Mouse (Mus musculus) CH12F3 (cell line): Measurements from ENCODE around the gene Agxt.

ENCODE experiments used
- in situ Hi-C: fragments of 300-500 bp; cut with MboI; formaldehyde crosslinking; loops from 2 replicates; pipeline ENCODE4 v1.14.3; 2020; ENCODE audit warnings: low sequenced_read_pairs

The Agxt gene

DNA sequence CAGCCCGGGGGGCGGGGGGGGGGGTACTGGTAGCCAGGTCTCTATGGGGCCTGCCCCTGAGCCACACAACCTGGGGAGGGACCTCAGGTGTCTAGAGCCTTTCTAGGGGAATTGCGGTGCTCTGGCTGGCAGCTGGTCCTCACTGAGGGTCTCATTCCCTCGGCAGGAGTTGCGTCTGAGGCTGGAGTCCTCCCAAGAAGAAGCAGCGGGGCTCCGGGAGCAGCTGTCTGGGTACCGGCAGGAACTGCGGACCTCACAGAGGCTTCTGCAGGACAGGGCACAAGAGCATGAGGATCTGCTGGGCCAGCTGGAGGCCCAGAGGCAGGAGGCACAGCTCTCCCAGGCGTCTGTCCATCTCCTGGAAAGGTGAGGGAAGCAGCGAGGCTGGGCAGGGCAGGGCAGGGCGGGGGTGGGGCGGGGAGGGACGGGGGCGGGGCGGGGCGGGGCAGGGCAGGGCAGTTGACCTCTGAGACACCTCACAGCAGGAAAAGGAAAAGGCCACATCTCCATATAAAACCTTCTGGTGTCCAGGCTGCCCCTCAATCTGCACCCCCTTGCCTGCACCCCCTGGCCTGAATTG lies 55.8 kb downstream of the Agxt start:
- in situ Hi-C loops, result no loop called here

GRCm38 (mm10) chr1:93194961-93195360 lies 59.9 kb downstream of the Agxt start:
- in situ Hi-C loops, result no loop called here
